Mouse (Mus musculus) limb, embryonic 14.5 days (tissue): ENCODE data around the gene Myo10. TPM values are rescaled to one million over a fixed set of nuclear protein-coding genes. Genes with fewer than 3 reads are reported as not detected.
"Not testable (repeated sequence)": the region's sequence is repeated elsewhere in the genome, so short reads cannot be mapped to it uniquely, and the experiment has no call there.

Source experiments
- ATAC-seq: fragments of 200-750 bp; cut with Nextera tagmentation; 2 replicates; pipeline ENCODE4 v1.8.0; 2017; ENCODE audit warnings: low read depth, moderate number of reproducible peaks, moderate TSS enrichment; ENCODE audit not compliant: low FRiP score
- DNase-seq: peaks from one replicate; pipeline ENCODE4 v3.0.0-alpha.2; 2015; ENCODE audit warnings: low spot score
- H3K27ac ChIP-seq: fragments of 300-500 bp; sonication (generic); replicated peaks from 2 replicates; pipeline ENCODE4 v1.5.1; 2014; ENCODE audit warnings: low read depth, mild to moderate bottlenecking, low read length, moderate library complexity, mixed read lengths
- H3K27me3 ChIP-seq: fragments of 300-500 bp; sonication (generic); 2 replicates; pipeline ENCODE4 v1.6.1; 2014; ENCODE audit warnings: low read length, mixed read lengths; ENCODE audit not compliant: control insufficient read depth, insufficient read depth
- H3K36me3 ChIP-seq: fragments of 300-500 bp; sonication (generic); 2 replicates; pipeline ENCODE4 v1.6.1; 2014; ENCODE audit warnings: mild to moderate bottlenecking, low read length, moderate library complexity, mixed read lengths; ENCODE audit not compliant: control insufficient read depth, insufficient read depth
- H3K4me1 ChIP-seq: fragments of 300-500 bp; sonication (generic); 2 replicates; pipeline ENCODE4 v1.6.1; 2014; ENCODE audit warnings: antibody characterized with exemption, low read length, mixed read lengths; ENCODE audit not compliant: control insufficient read depth, insufficient read depth
- H3K4me2 ChIP-seq: fragments of 300-500 bp; sonication (generic); replicated peaks from 2 replicates; pipeline ENCODE4 v1.6.1; 2014; ENCODE audit warnings: low read depth, mild to moderate bottlenecking, low read length, moderate library complexity; ENCODE audit not compliant: severe bottlenecking
- H3K4me3 ChIP-seq: fragments of 300-500 bp; sonication (generic); replicated peaks from 2 replicates; pipeline ENCODE4 v1.5.1; 2014; ENCODE audit warnings: low read length
- H3K9ac ChIP-seq: fragments of 300-500 bp; sonication (generic); 2 replicates; pipeline ENCODE4 v1.6.1; 2014; ENCODE audit warnings: mild to moderate bottlenecking, low read depth, low read length, moderate library complexity; ENCODE audit not compliant: severe bottlenecking
- H3K9me3 ChIP-seq: fragments of 300-500 bp; sonication (generic); 2 replicates; pipeline ENCODE4 v1.6.1; 2016; ENCODE audit warnings: low read length; ENCODE audit not compliant: control insufficient read depth
- POLR2A ChIP-seq: fragments of 200-500 bp; IDR thresholded peaks from 2 replicates; pipeline ENCODE4 v1.8.0; 2012; ENCODE audit warnings: inconsistent platforms, mild to moderate bottlenecking, moderate library complexity, borderline replicate concordance; ENCODE audit not compliant: insufficient read depth, insufficient read length; ENCODE audit errors: extremely low read depth
- WGBS: fragments of 180-500 bp; shearing (Covaris S2); extraction: QIAGEN DNeasy Blood & Tissue Kit; methylation state at CpG from one replicate; pipeline ENCODE4 v1.1.7; 2014; 5-methylcytosine and 5-hydroxymethylcytosine counted together
- polyA plus RNA-seq, 2 experiments: library from polyadenylated mRNA; depleted of rRNA in 1 of 2; stranded (reverse) in 1 of 2; unstranded in 1 of 2; fragments of >200 nt; fragmentation: Nextera tagmentation in 1 of 2; extraction: Ambion mirVana in 1 of 2; gene quantifications; 2 replicates each; pipeline versions ENCODE4 v1.2.1 to v1.2.3; 2012 to 2014

The Myo10 gene
- polyA plus RNA-seq, 2 experiments, result 26.9 to 28.8 TPM

- Histone ChIP-seq H3K9me3 (no peaks in the 10 kb centered on the region), H3K27me3 (no peaks in the 10 kb centered on the region), H3K9ac (no peak overlapping the region), H3K4me2 (no peak overlapping the region), H3K27ac (no peak overlapping the region), H3K36me3 (peaks cover 10% of the 10 kb centered on the region; the same call in 1 of the 2 replicates), H3K4me1 (peaks cover 12% of the 10 kb centered on the region; the same call in 1 of the 2 replicates), H3K4me3 (no peak overlapping the region)
- 87% methylated on average over 11 of the region's 11 CpGs for WGBS
- TF ChIP-seq POLR2A, result no peak
- DNase-seq (no peak), ATAC-seq (no peak)
These were observed 93.7 kb downstream of the Myo10 start for GRCm38 (mm10) chr15:25715996-25716395.

- H3K4me2 ChIP-seq, result no peak overlapping the region
- H3K4me1 ChIP-seq, result peaks cover 12% of the 10 kb centered on the region; the same call in 1 of the 2 replicates
- no peak overlapping the region for H3K27ac ChIP-seq
- H3K4me3 ChIP-seq, result no peak overlapping the region
- TF ChIP-seq POLR2A, result no peak
- no peaks in the 10 kb centered on the region for H3K27me3 ChIP-seq
- peaks cover 10% of the 10 kb centered on the region for H3K36me3 ChIP-seq
- ATAC-seq (no peak), DNase-seq (peak; percentile 84)
- WGBS, result 28% methylated on average over 3 of the region's 3 CpGs
- H3K9ac ChIP-seq, result no peak overlapping the region
- no peaks in the 10 kb centered on the region for H3K9me3 ChIP-seq
These were observed 94.7 kb downstream of the Myo10 start for GRCm38 (mm10) chr15:25717006-25717405.

GRCm38 (mm10) chr15:25718104-25718503 is 95.8 kb downstream of the Myo10 start:
- H3K36me3 ChIP-seq, result peaks cover 18% of the 10 kb centered on the region
- ATAC-seq, H3K9ac ChIP-seq, H3K9me3 ChIP-seq, H3K27ac ChIP-seq, DNase-seq, H3K27me3 ChIP-seq, H3K4me1 ChIP-seq, H3K4me2 ChIP-seq, H3K4me3 ChIP-seq: not testable (repeated sequence)
- WGBS, result 100% methylated on average over 1 of the region's 4 CpGs

GRCm38 (mm10) chr15:25719270-25719669 is 96.9 kb downstream of the Myo10 start:
- Histone ChIP-seq H3K9me3 (no peaks in the 10 kb centered on the region), H3K9ac (no peak overlapping the region), H3K4me3 (no peak overlapping the region), H3K4me1 (no peaks in the 10 kb centered on the region), H3K27ac (no peak overlapping the region), H3K27me3 (no peaks in the 10 kb centered on the region), H3K36me3 (peaks cover 29% of the 10 kb centered on the region), H3K4me2 (no peak overlapping the region)
- no peak for DNase-seq
- ATAC-seq, result no peak
- TF ChIP-seq POLR2A, result no peak
- 65% methylated on average over 8 of the region's 8 CpGs for WGBS

GRCm38 (mm10) chr15:25720263-25720662 is 97.9 kb downstream of the Myo10 start:
- TF ChIP-seq POLR2A, result no peak
- DNase-seq (no peak), ATAC-seq (no peak)
- H3K4me2 ChIP-seq, result no peak overlapping the region
- H3K36me3 ChIP-seq, result peaks cover 37% of the 10 kb centered on the region
- no peak overlapping the region for H3K4me3 ChIP-seq
- H3K27ac ChIP-seq, result no peak overlapping the region
- H3K27me3 ChIP-seq, result no peaks in the 10 kb centered on the region
- WGBS, result 88% methylated on average over 6 of the region's 6 CpGs
- H3K9ac ChIP-seq, result no peak overlapping the region
- no peaks in the 10 kb centered on the region for H3K4me1 ChIP-seq
- no peaks in the 10 kb centered on the region for H3K9me3 ChIP-seq
